10 mouse cellular contexts compared by ENCODE assay signal in the genomic region with DNA sequence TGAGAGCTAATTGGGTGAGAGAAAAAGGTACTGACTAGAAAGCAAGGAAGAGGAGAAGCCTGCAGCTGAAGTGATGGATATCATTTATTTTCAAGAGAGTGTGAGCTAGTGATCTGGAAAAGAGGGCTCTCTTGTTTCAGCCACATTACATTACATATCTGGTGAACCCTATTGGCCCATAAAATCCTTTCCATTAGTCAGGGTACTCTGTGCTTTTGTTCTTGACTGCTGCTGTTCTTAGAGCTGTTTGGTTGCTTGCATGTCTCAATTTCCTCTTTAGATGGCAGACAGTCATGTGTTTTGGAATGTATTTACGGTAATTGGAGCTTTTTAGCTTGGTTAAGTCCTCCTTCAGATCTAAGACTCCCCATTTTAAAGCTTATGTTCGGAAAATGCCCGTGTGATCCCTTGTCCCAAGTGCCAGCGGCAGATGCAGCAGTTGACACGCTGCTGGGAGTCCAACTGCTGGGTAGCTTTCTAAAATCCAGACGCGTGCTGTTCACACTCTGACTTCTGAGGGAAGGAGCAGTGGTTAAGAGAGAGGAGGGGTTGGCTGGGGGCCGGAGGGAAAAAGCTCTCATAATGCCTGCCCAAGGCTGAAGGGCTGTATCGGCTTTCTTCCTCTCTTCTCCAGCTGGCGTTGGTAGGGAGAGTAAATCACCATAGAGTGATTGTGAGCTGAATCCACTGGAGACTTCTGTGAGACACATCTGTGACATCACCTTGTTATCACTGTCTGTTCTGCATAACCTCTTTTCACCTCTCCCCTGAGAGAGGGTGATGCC.
DNase-seq lines count a peak whose midpoint lies in the region; ATAC-seq lines count a peak whose summit lies in the region.
"Had no signal": no experiment of that assay in that cellular context is flagged by ENCODE, and none has a peak within 500 bp of the region (broad histone marks: within the 10 kb centered on the region; RNA-seq: fewer than 3 reads in every experiment).

No protein-coding gene starts in this region.

- ATAC-seq in forebrain, embryonic 14.5 days, result no peak
- ATAC-seq in forebrain, embryonic 16.5 days, result no peak
- no peak for ATAC-seq in midbrain, embryonic 14.5 days (ENCODE audit: low FRiP score, low TSS enrichment)
- no peak for ATAC-seq in activated CD4-positive, CD25-positive, alpha-beta regulatory T cell, adult 4 months

- 86% methylated on average over 10 of the region's 10 CpGs for WGBS in forebrain, embryonic 14.5 days
- 78% methylated on average over 10 of the region's 10 CpGs for WGBS in forebrain, embryonic 16.5 days
- WGBS in midbrain, embryonic 14.5 days, result 46% methylated on average over 10 of the region's 10 CpGs

- no peaks in the 10 kb centered on the region for H3K9me3 ChIP-seq in forebrain, embryonic 14.5 days (replicated peaks; ENCODE audit: control insufficient read depth, low read length)
- no peaks in the 10 kb centered on the region for H3K9me3 ChIP-seq in forebrain, embryonic 16.5 days (ENCODE audit: control insufficient read depth, low read length)
- no peaks in the 10 kb centered on the region for H3K9me3 ChIP-seq in midbrain, embryonic 14.5 days (ENCODE audit: control insufficient read depth, low read length)

- H3K4me3 ChIP-seq in forebrain, embryonic 14.5 days (ENCODE audit: low read depth, low read length), result no peak overlapping the region
- H3K4me3 ChIP-seq in forebrain, embryonic 16.5 days (replicated peaks; ENCODE audit: low read length), result no peak overlapping the region
- no peak overlapping the region for H3K4me3 ChIP-seq in midbrain, embryonic 14.5 days (replicated peaks; ENCODE audit: low read depth, low read length)
- H3K4me3 ChIP-seq: erythroblast, embryonic 14.5 days had no signal

- intact Hi-C loops in heart, postnatal 10 days (cut with DNase I), result no loop called here

- H3K36me3 ChIP-seq in forebrain, embryonic 14.5 days (ENCODE audit: control insufficient read depth, insufficient read depth, low read length), result 0 out of 2 replicates have a peak, but pooled peaks cover 7% of the 10 kb centered on the region
- H3K36me3 ChIP-seq in forebrain, embryonic 16.5 days (ENCODE audit: control insufficient read depth, insufficient read depth), result no peaks in the 10 kb centered on the region; the same call in 1 of the 2 replicates
- H3K36me3 ChIP-seq in midbrain, embryonic 14.5 days (ENCODE audit: control insufficient read depth, insufficient read depth, low read length), result 0 out of 2 replicates have a peak, but pooled peaks cover 3% of the 10 kb centered on the region

- 0 out of 2 replicates have a peak overlapping the region, but pooled peaks have one; percentile 21 for H3K27ac ChIP-seq in forebrain, embryonic 14.5 days (ENCODE audit: low read depth, low read length)
- H3K27ac ChIP-seq in forebrain, embryonic 16.5 days (ENCODE audit: low read length), result no peak overlapping the region
- peak overlapping the region; percentile 58 for H3K27ac ChIP-seq in midbrain, embryonic 14.5 days (replicated peaks; ENCODE audit: low read depth, low read length)

- no peak for DNase-seq in forebrain, embryonic 14.5 days (ENCODE audit: low spot score)
- DNase-seq in brain, adult 2 months (ENCODE audit: low read depth, low spot score), result peak; percentile 11
- peak; percentile 66 to 67 for DNase-seq in heart, postnatal 10 days
- peak; percentile 46 for DNase-seq in midbrain, embryonic 14.5 days
- no peak for DNase-seq in right cerebral cortex, postnatal 36 days (ENCODE audit: low spot score in 2 of 2)
- DNase-seq in ovary, postnatal 36 days (ENCODE audit: low spot score), result no peak
- DNase-seq: right cerebral cortex, adult 18-20 months had no signal

- no peaks in the 10 kb centered on the region for H3K27me3 ChIP-seq in forebrain, embryonic 14.5 days (replicated peaks; ENCODE audit: control insufficient read depth, insufficient read depth, low read length)
- no peaks in the 10 kb centered on the region for H3K27me3 ChIP-seq in forebrain, embryonic 16.5 days (replicated peaks; ENCODE audit: control insufficient read depth, insufficient read depth, low read length)
- no peaks in the 10 kb centered on the region for H3K27me3 ChIP-seq in midbrain, embryonic 14.5 days (ENCODE audit: control insufficient read depth, insufficient read depth, low read length)

- no peak overlapping the region for H3K9ac ChIP-seq in forebrain, embryonic 14.5 days (ENCODE audit: low read length)
- no peak overlapping the region for H3K9ac ChIP-seq in forebrain, embryonic 16.5 days (replicated peaks; ENCODE audit: low read depth, low read length)
- no peak overlapping the region for H3K9ac ChIP-seq in midbrain, embryonic 14.5 days (replicated peaks; ENCODE audit: low read length)

- no peaks in the 10 kb centered on the region for H3K4me1 ChIP-seq in forebrain, embryonic 14.5 days (ENCODE audit: control insufficient read depth, insufficient read depth, low read length)
- H3K4me1 ChIP-seq in forebrain, embryonic 16.5 days (replicated peaks; ENCODE audit: control insufficient read depth, insufficient read depth, low read length), result no peaks in the 10 kb centered on the region
- 0 out of 2 replicates have a peak, but pooled peaks cover 7% of the 10 kb centered on the region for H3K4me1 ChIP-seq in midbrain, embryonic 14.5 days (ENCODE audit: control insufficient read depth, insufficient read depth, low read length)

- no peak overlapping the region for H3K4me2 ChIP-seq in forebrain, embryonic 14.5 days (ENCODE audit: low read length)
- H3K4me2 ChIP-seq in forebrain, embryonic 16.5 days (ENCODE audit: low read length), result no peak overlapping the region
- H3K4me2 ChIP-seq in midbrain, embryonic 14.5 days (ENCODE audit: low read length), result peak overlapping the region; percentile 11; the same call in 1 of the 2 replicates

Comparison
In these comparisons a context has a peak if more than half of its experiments do, and no peak if none do; other contexts are left out.
1. DNase-seq: peak in brain, adult 2 months (single experiment), heart, postnatal 10 days (2 of 2) and midbrain, embryonic 14.5 days (single experiment); none in forebrain, embryonic 14.5 days (single experiment), right cerebral cortex, postnatal 36 days (0 of 2) and ovary, postnatal 36 days (single experiment).